Mouse (Mus musculus): Measurements from ENCODE around the gene Ccne1.

The Ccne1 gene

GRCm38 (mm10) chr7:38055996-38056395, 51.3 kb downstream of the Ccne1 start:
- CTCF ChIA-PET, result interaction anchor here (0.6 kb wide), 1 partner anchor 18 kb away, joined by 3 read pairs; no protein-coding TSS in a partner anchor

GRCm38 (mm10) chr7:38054246-38054645, 53.1 kb downstream of the Ccne1 start:
- CTCF ChIA-PET, result no interaction called here
